Mouse (Mus musculus): ENCODE measurements around the gene Plekha8. TPM values are rescaled to one million over a fixed set of nuclear protein-coding genes. Genes with fewer than 3 reads are reported as not detected.

Gene Plekha8
- total and polyA plus RNA-seq, 2 experiments, result 3.6 to 13.4 TPM

- H3K9ac ChIP-seq (ENCODE audit: low read depth, low read length), result no peak overlapping the region
- H3K36me3 ChIP-seq (ENCODE audit: control insufficient read depth, insufficient read depth, low read length), result no peaks in the 10 kb centered on the region
- no peak overlapping the region for H3K4me3 ChIP-seq (ENCODE audit: insufficient read depth, low read depth, low read length)
- 81% methylated on average over 2 of the region's 2 CpGs for WGBS
- no peaks in the 10 kb centered on the region for H3K27me3 ChIP-seq (ENCODE audit: control insufficient read depth, insufficient read depth, low read length)
- H3K27ac ChIP-seq (replicated peaks; ENCODE audit: insufficient read depth, low read depth, low read length), result no peak overlapping the region
- H3K79me2 ChIP-seq (ENCODE audit: control insufficient read depth, insufficient read depth, low read length), result no peaks in the 10 kb centered on the region
- DNase-seq (ENCODE audit: extremely low read depth, low read depth, low spot score), result no peak
- TF ChIP-seq CTCF (IDR thresholded peaks at IDR 0.05; ENCODE audit: low read depth, low read length) (no peak), POLR2A (IDR thresholded peaks at IDR 0.05; ENCODE audit: extremely low read depth, insufficient read depth, low read length) (no peak)
- no peaks in the 10 kb centered on the region for H3K4me1 ChIP-seq (ENCODE audit: control insufficient read depth, insufficient read depth, low read length)
Observed at GRCm38 (mm10) chr6:54553632-54554031, 41.3 kb upstream of the Plekha8 start.

- no peaks in the 10 kb centered on the region for H3K79me2 ChIP-seq (ENCODE audit: control insufficient read depth, insufficient read depth, low read length)
- TF ChIP-seq POLR2A (IDR thresholded peaks at IDR 0.05; ENCODE audit: extremely low read depth, insufficient read depth, low read length) (no peak), CTCF (IDR thresholded peaks at IDR 0.05; ENCODE audit: low read depth, low read length) (no peak)
- no peak overlapping the region for H3K9ac ChIP-seq (ENCODE audit: low read depth, low read length)
- no peak overlapping the region for H3K27ac ChIP-seq (replicated peaks; ENCODE audit: insufficient read depth, low read depth, low read length)
- no peaks in the 10 kb centered on the region for H3K27me3 ChIP-seq (ENCODE audit: control insufficient read depth, insufficient read depth, low read length)
- H3K4me1 ChIP-seq (ENCODE audit: control insufficient read depth, insufficient read depth, low read length), result no peaks in the 10 kb centered on the region
- 81% methylated on average over 8 of the region's 8 CpGs for WGBS
- no peaks in the 10 kb centered on the region for H3K36me3 ChIP-seq (ENCODE audit: control insufficient read depth, insufficient read depth, low read length)
- H3K4me3 ChIP-seq (ENCODE audit: insufficient read depth, low read depth, low read length), result no peak overlapping the region
- DNase-seq (ENCODE audit: extremely low read depth, low read depth, low spot score), result no peak
Observed at GRCm38 (mm10) chr6:54554341-54555110, 40.4 kb upstream of the Plekha8 start.

- TF ChIP-seq POLR2A (IDR thresholded peaks at IDR 0.05; ENCODE audit: extremely low read depth, insufficient read depth, low read length) (no peak), CTCF (IDR thresholded peaks at IDR 0.05; ENCODE audit: low read depth, low read length) (no peak)
- 81% methylated on average over 1 of the region's 1 CpGs for WGBS
- DNase-seq (ENCODE audit: extremely low read depth, low read depth, low spot score), result no peak
Observed at GRCm38 (mm10) chr6:54555816-54556215, 39.1 kb upstream of the Plekha8 start.

GRCm38 (mm10) chr6:54557671-54558070 lies 37.2 kb upstream of the Plekha8 start:
- no peak for DNase-seq (ENCODE audit: extremely low read depth, low read depth, low spot score)
- Histone ChIP-seq H3K4me3 (ENCODE audit: insufficient read depth, low read depth, low read length) (no peak overlapping the region), H3K9ac (ENCODE audit: low read depth, low read length) (no peak overlapping the region), H3K36me3 (ENCODE audit: control insufficient read depth, insufficient read depth, low read length) (no peaks in the 10 kb centered on the region), H3K27ac (replicated peaks; ENCODE audit: insufficient read depth, low read depth, low read length) (no peak overlapping the region), H3K4me1 (ENCODE audit: control insufficient read depth, insufficient read depth, low read length) (no peaks in the 10 kb centered on the region), H3K27me3 (ENCODE audit: control insufficient read depth, insufficient read depth, low read length) (no peaks in the 10 kb centered on the region), H3K79me2 (ENCODE audit: control insufficient read depth, insufficient read depth, low read length) (no peaks in the 10 kb centered on the region)
- TF ChIP-seq POLR2A (IDR thresholded peaks at IDR 0.05; ENCODE audit: extremely low read depth, insufficient read depth, low read length), result no peak
- no peak for TF ChIP-seq CTCF (IDR thresholded peaks at IDR 0.05; ENCODE audit: low read depth, low read length)
- WGBS, result 88% methylated on average over 7 of the region's 7 CpGs

More at GRCm38 (mm10) chr6:54555816-54556215, 39.1 kb upstream of the Plekha8 start:
- Histone ChIP-seq H3K27me3 (ENCODE audit: control insufficient read depth, insufficient read depth, low read length) (no peaks in the 10 kb centered on the region), H3K4me1 (ENCODE audit: control insufficient read depth, insufficient read depth, low read length) (no peaks in the 10 kb centered on the region), H3K9ac (ENCODE audit: low read depth, low read length) (no peak overlapping the region), H3K27ac (replicated peaks; ENCODE audit: insufficient read depth, low read depth, low read length) (no peak overlapping the region), H3K36me3 (ENCODE audit: control insufficient read depth, insufficient read depth, low read length) (no peaks in the 10 kb centered on the region), H3K4me3 (ENCODE audit: insufficient read depth, low read depth, low read length) (no peak overlapping the region), H3K79me2 (ENCODE audit: control insufficient read depth, insufficient read depth, low read length) (no peaks in the 10 kb centered on the region)

DNA sequence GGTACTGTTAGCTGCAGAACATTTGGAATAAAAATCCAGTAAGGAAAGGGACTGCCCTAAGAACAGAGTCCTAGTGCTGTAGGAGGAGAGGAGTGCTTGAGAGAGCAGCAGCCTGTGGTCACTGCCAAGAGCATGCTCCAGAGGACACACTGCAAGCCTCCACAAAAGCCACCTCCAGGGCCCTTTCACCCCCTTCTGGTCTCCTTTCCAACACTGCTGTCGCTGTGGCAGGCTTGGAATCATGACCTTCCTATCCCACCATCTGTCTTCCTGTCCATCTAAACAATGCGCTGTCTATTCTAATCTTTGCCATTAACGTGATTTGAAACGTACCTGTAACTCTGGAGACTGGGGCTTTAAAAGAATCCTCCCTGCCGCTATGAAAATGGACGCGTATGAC lies 36.4 kb upstream of the Plekha8 start:
- DNase-seq (ENCODE audit: extremely low read depth, low read depth, low spot score), result no peak

More for the DNA sequence above, 36.4 kb upstream of the Plekha8 start:
- H3K9ac ChIP-seq (ENCODE audit: low read depth, low read length), result no peak overlapping the region
- H3K4me3 ChIP-seq (ENCODE audit: insufficient read depth, low read depth, low read length), result no peak overlapping the region
- TF ChIP-seq CTCF (IDR thresholded peaks at IDR 0.05; ENCODE audit: low read depth, low read length) (no peak), POLR2A (IDR thresholded peaks at IDR 0.05; ENCODE audit: extremely low read depth, insufficient read depth, low read length) (no peak)
- H3K36me3 ChIP-seq (ENCODE audit: control insufficient read depth, insufficient read depth, low read length), result no peaks in the 10 kb centered on the region
- H3K79me2 ChIP-seq (ENCODE audit: control insufficient read depth, insufficient read depth, low read length), result no peaks in the 10 kb centered on the region
- H3K27ac ChIP-seq (replicated peaks; ENCODE audit: insufficient read depth, low read depth, low read length), result no peak overlapping the region
- WGBS, result 78% methylated on average over 7 of the region's 7 CpGs
- H3K4me1 ChIP-seq (ENCODE audit: control insufficient read depth, insufficient read depth, low read length), result no peaks in the 10 kb centered on the region
- H3K27me3 ChIP-seq (ENCODE audit: control insufficient read depth, insufficient read depth, low read length), result no peaks in the 10 kb centered on the region
